Mouse (Mus musculus): Measurements from ENCODE around the gene Dnal4.

- TF ChIP-seq EP300 (IDR thresholded peaks at IDR 0.05; ENCODE audit: low read depth), result no peak
- TF ChIP-seq CTCF (IDR thresholded peaks at IDR 0.05; ENCODE audit: low read depth), result no peak
These were observed 6.9 kb downstream of the Dnal4 start for GRCm38 (mm10) chr15:79770629-79771240.
